Mouse (Mus musculus): ENCODE measurements around the gene Obsl1. TPM values are rescaled to one million over a fixed set of nuclear protein-coding genes. Genes with fewer than 3 reads are reported as not detected.

Gene Obsl1
- polyA plus RNA-seq, 1 experiment, result 23.1 TPM

- no peaks in the 10 kb centered on the region for H3K36me3 ChIP-seq (ENCODE audit: control insufficient read depth, insufficient read depth, low read length)
- H3K27ac ChIP-seq (ENCODE audit: control insufficient read depth, insufficient read depth, low read length), result no peak overlapping the region
- peaks cover 18% of the 10 kb centered on the region; the same call in 1 of the 2 replicates for H3K27me3 ChIP-seq (ENCODE audit: control insufficient read depth, insufficient read depth, low read length)
- peaks cover 10% of the 10 kb centered on the region for H3K4me1 ChIP-seq (replicated peaks; ENCODE audit: control insufficient read depth, insufficient read depth, low read length)
- WGBS, result 95% methylated on average over 25 of the region's 25 CpGs
- DNase-seq, result no peak
- no peak for TF ChIP-seq CTCF (IDR thresholded peaks at IDR 0.05; ENCODE audit: borderline replicate concordance, control insufficient read depth, extremely low read depth, insufficient read depth, low read length, poor library complexity)
- no peak for TF ChIP-seq POLR2A (IDR thresholded peaks at IDR 0.05; ENCODE audit: control insufficient read depth, extremely low read depth, insufficient read depth, low read length, poor library complexity)
- no peak overlapping the region for H3K4me3 ChIP-seq (ENCODE audit: control insufficient read depth, insufficient read depth, low read length)
These were observed 3.2 kb downstream of the Obsl1 start for GRCm38 (mm10) chr1:75502945-75503650.

DNA sequence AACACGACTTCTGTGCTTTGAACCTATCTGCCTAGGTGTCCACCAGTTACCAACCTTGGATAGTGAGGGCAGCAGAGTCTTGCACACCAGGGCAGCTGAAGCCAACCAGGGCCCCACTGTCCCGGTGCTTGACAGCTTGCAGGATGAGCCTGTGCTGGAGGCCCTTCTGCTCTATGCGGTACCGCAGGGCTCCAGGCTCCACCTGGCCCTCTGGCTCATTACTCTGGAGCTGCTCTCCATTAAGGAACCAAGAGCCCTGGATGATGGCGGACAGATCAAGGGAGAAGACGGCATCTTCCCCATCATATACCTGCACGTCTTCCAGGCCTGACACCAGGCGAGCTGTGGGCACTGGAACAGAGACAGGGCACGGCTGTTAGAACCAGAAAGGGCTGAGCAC is 4.3 kb downstream of the Obsl1 start:
- DNase-seq, result no peak
- H3K27ac ChIP-seq (ENCODE audit: control insufficient read depth, insufficient read depth, low read length), result no peak overlapping the region
- WGBS, result 94% methylated on average over 9 of the region's 9 CpGs
- no peaks in the 10 kb centered on the region for H3K36me3 ChIP-seq (ENCODE audit: control insufficient read depth, insufficient read depth, low read length)
- H3K27me3 ChIP-seq (ENCODE audit: control insufficient read depth, insufficient read depth, low read length), result peaks cover 15% of the 10 kb centered on the region; the same call in 1 of the 2 replicates
- H3K4me1 ChIP-seq (replicated peaks; ENCODE audit: control insufficient read depth, insufficient read depth, low read length), result peaks cover 10% of the 10 kb centered on the region
- no peak overlapping the region for H3K4me3 ChIP-seq (ENCODE audit: control insufficient read depth, insufficient read depth, low read length)
- TF ChIP-seq CTCF (IDR thresholded peaks at IDR 0.05; ENCODE audit: borderline replicate concordance, control insufficient read depth, extremely low read depth, insufficient read depth, low read length, poor library complexity) (no peak), POLR2A (IDR thresholded peaks at IDR 0.05; ENCODE audit: control insufficient read depth, extremely low read depth, insufficient read depth, low read length, poor library complexity) (no peak)

GRCm38 (mm10) chr1:75499441-75499840 is 6.8 kb downstream of the Obsl1 start:
- WGBS, result 82% methylated on average over 7 of the region's 7 CpGs
- no peaks in the 10 kb centered on the region for H3K27me3 ChIP-seq (ENCODE audit: control insufficient read depth, insufficient read depth, low read length)
- no peak overlapping the region for H3K4me3 ChIP-seq (ENCODE audit: control insufficient read depth, insufficient read depth, low read length)
- H3K36me3 ChIP-seq (ENCODE audit: control insufficient read depth, insufficient read depth, low read length), result no peaks in the 10 kb centered on the region
- no peak overlapping the region for H3K27ac ChIP-seq (ENCODE audit: control insufficient read depth, insufficient read depth, low read length)
- DNase-seq, result no peak
- no peaks in the 10 kb centered on the region for H3K4me1 ChIP-seq (replicated peaks; ENCODE audit: control insufficient read depth, insufficient read depth, low read length)
- TF ChIP-seq POLR2A (IDR thresholded peaks at IDR 0.05; ENCODE audit: control insufficient read depth, extremely low read depth, insufficient read depth, low read length, poor library complexity), result no peak
- TF ChIP-seq CTCF (IDR thresholded peaks at IDR 0.05; ENCODE audit: borderline replicate concordance, control insufficient read depth, extremely low read depth, insufficient read depth, low read length, poor library complexity), result no peak

- Histone ChIP-seq H3K4me3 (ENCODE audit: control insufficient read depth, insufficient read depth, low read length) (no peak overlapping the region), H3K4me1 (replicated peaks; ENCODE audit: control insufficient read depth, insufficient read depth, low read length) (no peaks in the 10 kb centered on the region), H3K36me3 (ENCODE audit: control insufficient read depth, insufficient read depth, low read length) (no peaks in the 10 kb centered on the region), H3K27ac (ENCODE audit: control insufficient read depth, insufficient read depth, low read length) (no peak overlapping the region), H3K27me3 (ENCODE audit: control insufficient read depth, insufficient read depth, low read length) (no peaks in the 10 kb centered on the region)
- WGBS, result 86% methylated on average over 4 of the region's 4 CpGs
- TF ChIP-seq CTCF (IDR thresholded peaks at IDR 0.05; ENCODE audit: borderline replicate concordance, control insufficient read depth, extremely low read depth, insufficient read depth, low read length, poor library complexity), result no peak
- no peak for TF ChIP-seq POLR2A (IDR thresholded peaks at IDR 0.05; ENCODE audit: control insufficient read depth, extremely low read depth, insufficient read depth, low read length, poor library complexity)
- DNase-seq, result no peak
These were observed 7.4 kb downstream of the Obsl1 start for GRCm38 (mm10) chr1:75498897-75499296.

- WGBS, result 67% methylated on average over 12 of the region's 12 CpGs
- Histone ChIP-seq H3K36me3 (ENCODE audit: control insufficient read depth, insufficient read depth, low read length) (no peaks in the 10 kb centered on the region), H3K27me3 (ENCODE audit: control insufficient read depth, insufficient read depth, low read length) (no peaks in the 10 kb centered on the region), H3K4me1 (replicated peaks; ENCODE audit: control insufficient read depth, insufficient read depth, low read length) (no peaks in the 10 kb centered on the region), H3K4me3 (ENCODE audit: control insufficient read depth, insufficient read depth, low read length) (no peak overlapping the region), H3K27ac (ENCODE audit: control insufficient read depth, insufficient read depth, low read length) (no peak overlapping the region; the same call in 1 of the 2 replicates)
- TF ChIP-seq POLR2A (IDR thresholded peaks at IDR 0.05; ENCODE audit: control insufficient read depth, extremely low read depth, insufficient read depth, low read length, poor library complexity) (no peak), CTCF (IDR thresholded peaks at IDR 0.05; ENCODE audit: borderline replicate concordance, control insufficient read depth, extremely low read depth, insufficient read depth, low read length, poor library complexity) (no peak)
- peak; percentile 25 for DNase-seq
These were observed 11.2 kb downstream of the Obsl1 start for GRCm38 (mm10) chr1:75494878-75495548.

DNA sequence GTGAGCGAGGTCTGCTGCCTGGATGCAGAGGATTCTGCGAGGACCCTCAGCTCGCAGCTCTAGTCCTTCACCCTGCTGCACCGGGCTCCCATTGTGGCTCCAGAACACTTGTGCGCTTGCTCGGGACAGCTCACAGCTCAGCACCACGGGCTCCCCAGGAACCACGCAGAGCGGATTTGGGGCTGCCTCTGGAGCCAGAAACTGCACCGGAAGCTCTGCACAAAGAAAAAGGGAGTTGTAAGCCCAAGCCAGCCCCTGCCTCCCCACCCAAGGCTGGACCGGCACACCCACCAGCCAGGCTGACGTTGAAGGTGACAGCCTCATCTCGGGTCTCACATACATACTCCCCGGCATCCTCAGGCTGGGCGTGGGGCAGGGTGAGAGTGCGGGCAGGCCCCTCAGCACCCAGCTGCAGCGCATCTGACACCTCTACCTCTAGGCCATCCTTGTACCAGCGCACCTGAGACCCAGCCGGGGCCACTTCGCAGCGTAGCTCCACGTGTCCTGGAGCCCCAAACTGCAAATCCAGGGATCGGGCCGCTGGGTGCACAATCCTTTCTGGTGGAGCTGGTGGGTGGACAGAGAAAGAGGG is 13.6 kb downstream of the Obsl1 start:
- Histone ChIP-seq H3K4me3 (ENCODE audit: control insufficient read depth, insufficient read depth, low read length) (no peak overlapping the region), H3K27ac (ENCODE audit: control insufficient read depth, insufficient read depth, low read length) (no peak overlapping the region), H3K27me3 (ENCODE audit: control insufficient read depth, insufficient read depth, low read length) (peaks cover 4% of the 10 kb centered on the region; the same call in 1 of the 2 replicates), H3K4me1 (replicated peaks; ENCODE audit: control insufficient read depth, insufficient read depth, low read length) (no peaks in the 10 kb centered on the region; the same call in 1 of the 2 replicates), H3K36me3 (ENCODE audit: control insufficient read depth, insufficient read depth, low read length) (no peaks in the 10 kb centered on the region)
- 90% methylated on average over 24 of the region's 24 CpGs for WGBS
- DNase-seq, result no peak
- TF ChIP-seq POLR2A (IDR thresholded peaks at IDR 0.05; ENCODE audit: control insufficient read depth, extremely low read depth, insufficient read depth, low read length, poor library complexity) (no peak), CTCF (IDR thresholded peaks at IDR 0.05; ENCODE audit: borderline replicate concordance, control insufficient read depth, extremely low read depth, insufficient read depth, low read length, poor library complexity) (no peak)

All from thymus, adult 2 months (tissue).